Mouse (Mus musculus) forebrain, postnatal 0 days (tissue): ENCODE measurements around the gene Tlx1. TPM values are rescaled to one million over a fixed set of nuclear protein-coding genes. Genes with fewer than 3 reads are reported as not detected.

Source experiments
- ATAC-seq: fragments of 200-750 bp; cut with Nextera tagmentation; 2 replicates; pipeline ENCODE4 v1.8.0; 2017; ENCODE audit warnings: mild to moderate bottlenecking, moderate library complexity
- DNase-seq: peaks from one replicate; pipeline ENCODE4 v3.0.0-alpha.2; 2015
- H3K27ac ChIP-seq: fragments of 300-500 bp; sonication (generic); 2 replicates; pipeline ENCODE4 v1.5.1; 2014; ENCODE audit warnings: low read depth, mild to moderate bottlenecking, antibody characterized with exemption, low read length, moderate library complexity, mixed read lengths
- H3K27me3 ChIP-seq: fragments of 300-500 bp; sonication (generic); 2 replicates; pipeline ENCODE4 v1.6.1; 2014; ENCODE audit warnings: mild to moderate bottlenecking, low read length, mixed read lengths; ENCODE audit not compliant: insufficient read depth
- H3K36me3 ChIP-seq: fragments of 300-500 bp; sonication (generic); 2 replicates; pipeline ENCODE4 v1.6.1; 2014; ENCODE audit warnings: mild to moderate bottlenecking, moderate library complexity; ENCODE audit not compliant: insufficient read depth
- H3K4me1 ChIP-seq: fragments of 300-500 bp; sonication (generic); 2 replicates; pipeline ENCODE4 v1.6.1; 2014; ENCODE audit warnings: antibody characterized with exemption; ENCODE audit not compliant: insufficient read depth
- H3K4me2 ChIP-seq: fragments of 300-500 bp; sonication (generic); 2 replicates; pipeline ENCODE4 v1.6.1; 2014; ENCODE audit warnings: low read depth, mild to moderate bottlenecking, moderate library complexity
- H3K4me3 ChIP-seq: fragments of 300-500 bp; sonication (generic); 2 replicates; pipeline ENCODE4 v1.5.1; 2014; ENCODE audit warnings: low read depth, low read length, mixed read lengths
- H3K9ac ChIP-seq: fragments of 300-500 bp; sonication (generic); 2 replicates; pipeline ENCODE4 v1.6.1; 2014; ENCODE audit warnings: mild to moderate bottlenecking
- H3K9me3 ChIP-seq: fragments of 300-500 bp; sonication (generic); 2 replicates; pipeline ENCODE4 v1.6.1; 2016; ENCODE audit warnings: low read length
- CTCF ChIP-seq: sonication (generic); IDR thresholded peaks from 2 replicates; pipeline ENCODE4 v1.5.1; 2016; ENCODE audit warnings: antibody characterized with exemption, control low read depth, low read depth
- WGBS: fragments of 180-500 bp; shearing (Covaris S2); extraction: QIAGEN DNeasy Blood & Tissue Kit; methylation state at CpG from one replicate; pipeline ENCODE4 v1.1.7; 2014; 5-methylcytosine and 5-hydroxymethylcytosine counted together
- polyA plus RNA-seq: library from polyadenylated mRNA; unstranded; fragments of >200 nt; fragmentation: Nextera tagmentation; extraction: Ambion mirVana; gene quantifications from 2 replicates; pipeline ENCODE4 v1.2.1, GENCODE M21; 2015
- total RNA-seq: library from RNA; depleted of rRNA; stranded (reverse); fragments of >200 nt; gene quantifications from 2 replicates; pipeline ENCODE4 v1.2.3, GENCODE M21; 2014; rRNA removed

The Tlx1 gene
- total RNA-seq (not detected in 2 replicates), polyA plus RNA-seq (not detected in 2 replicates)

- H3K9ac ChIP-seq: no peak within 1 kb of the TSS
- no peak for TF ChIP-seq CTCF
- 4% methylated on average over 61 of the region's 61 CpGs for WGBS
- H3K4me2 ChIP-seq: peak within 1 kb of the TSS; percentile 27
- no peaks in the 10 kb centered on the region for H3K36me3 ChIP-seq
- DNase-seq: no peak
- no peak within 1 kb of the TSS for H3K27ac ChIP-seq
- 0 out of 2 replicates have a peak within 1 kb of the TSS, but pooled peaks have one; percentile 14 for H3K4me3 ChIP-seq
- ATAC-seq: no peak
- no peaks in the 10 kb centered on the region for H3K4me1 ChIP-seq
- peaks cover 76% of the 10 kb centered on the region for H3K27me3 ChIP-seq
- H3K9me3 ChIP-seq: no peaks in the 10 kb centered on the region
These were observed at the start of gene Tlx1 for GRCm38 (mm10) chr19:45150490-45151181. Tlx1 (plus strand) TSS chr19:45150680.

- H3K4me3 ChIP-seq: no peak overlapping the region
- no peak overlapping the region for H3K27ac ChIP-seq
- ATAC-seq (no peak), DNase-seq (no peak)
- TF ChIP-seq CTCF: no peak
- H3K9me3 ChIP-seq: no peaks in the 10 kb centered on the region
- H3K9ac ChIP-seq: no peak overlapping the region
- H3K4me1 ChIP-seq: no peaks in the 10 kb centered on the region
- no peaks in the 10 kb centered on the region for H3K36me3 ChIP-seq
- WGBS: 31% methylated on average over 1 of the region's 1 CpGs
- no peaks in the 10 kb centered on the region; the same call in 1 of the 2 replicates for H3K27me3 ChIP-seq
- no peak overlapping the region for H3K4me2 ChIP-seq
These were observed 44.9 kb upstream of the Tlx1 start for GRCm38 (mm10) chr19:45105591-45105990.

GRCm38 (mm10) chr19:45106689-45107088 is 43.8 kb upstream of the Tlx1 start:
- no peak overlapping the region for H3K4me3 ChIP-seq
- DNase-seq (no peak), ATAC-seq (no peak)
- no peak overlapping the region for H3K4me2 ChIP-seq
- no peak for TF ChIP-seq CTCF
- WGBS: 44% methylated on average over 6 of the region's 6 CpGs
- no peak overlapping the region for H3K27ac ChIP-seq
- no peaks in the 10 kb centered on the region for H3K36me3 ChIP-seq
- no peaks in the 10 kb centered on the region; the same call in 1 of the 2 replicates for H3K27me3 ChIP-seq
- no peaks in the 10 kb centered on the region for H3K4me1 ChIP-seq
- no peaks in the 10 kb centered on the region for H3K9me3 ChIP-seq
- H3K9ac ChIP-seq: no peak overlapping the region

- DNase-seq (no peak), ATAC-seq (no peak)
- TF ChIP-seq CTCF: no peak
- Histone ChIP-seq H3K27ac (no peak overlapping the region), H3K36me3 (no peaks in the 10 kb centered on the region), H3K9ac (no peak overlapping the region), H3K4me2 (no peak overlapping the region), H3K27me3 (no peaks in the 10 kb centered on the region), H3K9me3 (no peaks in the 10 kb centered on the region), H3K4me3 (no peak overlapping the region), H3K4me1 (no peaks in the 10 kb centered on the region)
- 84% methylated on average over 8 of the region's 8 CpGs for WGBS
These were observed 39.8 kb upstream of the Tlx1 start for GRCm38 (mm10) chr19:45110681-45111080.

- no peak for ATAC-seq
These were observed 38.0 kb upstream of the Tlx1 start for GRCm38 (mm10) chr19:45112444-45112843.

GRCm38 (mm10) chr19:45113791-45114460 is 36.6 kb upstream of the Tlx1 start:
- H3K4me2 ChIP-seq: no peak overlapping the region
- no peaks in the 10 kb centered on the region for H3K4me1 ChIP-seq
- TF ChIP-seq CTCF: no peak
- H3K9ac ChIP-seq: no peak overlapping the region
- no peak overlapping the region for H3K27ac ChIP-seq
- ATAC-seq (no peak), DNase-seq (no peak)
- H3K4me3 ChIP-seq: no peak overlapping the region
- H3K9me3 ChIP-seq: no peaks in the 10 kb centered on the region
- no peaks in the 10 kb centered on the region for H3K36me3 ChIP-seq
- H3K27me3 ChIP-seq: no peaks in the 10 kb centered on the region
- 4% methylated on average over 18 of the region's 18 CpGs for WGBS

More at GRCm38 (mm10) chr19:45112444-45112843, 38.0 kb upstream of the Tlx1 start:
- no peak overlapping the region for H3K4me3 ChIP-seq
- TF ChIP-seq CTCF: no peak
- no peaks in the 10 kb centered on the region for H3K4me1 ChIP-seq
- no peak overlapping the region for H3K27ac ChIP-seq
- H3K36me3 ChIP-seq: no peaks in the 10 kb centered on the region
- H3K9ac ChIP-seq: no peak overlapping the region
- no peak for DNase-seq
- H3K4me2 ChIP-seq: no peak overlapping the region
- WGBS: 85% methylated on average over 6 of the region's 6 CpGs
- no peaks in the 10 kb centered on the region for H3K9me3 ChIP-seq
- H3K27me3 ChIP-seq: no peaks in the 10 kb centered on the region

- no peak for TF ChIP-seq CTCF
- no peak for ATAC-seq
- H3K4me2 ChIP-seq: no peak overlapping the region
- H3K4me3 ChIP-seq: no peak overlapping the region
- H3K36me3 ChIP-seq: no peaks in the 10 kb centered on the region
- no peaks in the 10 kb centered on the region for H3K9me3 ChIP-seq
- no peak overlapping the region for H3K9ac ChIP-seq
- 36% methylated on average over 3 of the region's 3 CpGs for WGBS
- no peak for DNase-seq
- no peak overlapping the region for H3K27ac ChIP-seq
- no peaks in the 10 kb centered on the region for H3K4me1 ChIP-seq
- no peaks in the 10 kb centered on the region for H3K27me3 ChIP-seq
These were observed 35.7 kb upstream of the Tlx1 start for GRCm38 (mm10) chr19:45114772-45115171.
